Mouse (Mus musculus): ENCODE results near the gene Olfr1377. TPM values are rescaled to one million over a fixed set of nuclear protein-coding genes. Genes with fewer than 3 reads are reported as not detected.

Gene Olfr1377
- polyA plus RNA-seq, 1 experiment from 2014 or later: not detected

Other genes starting within 250 kb of the Olfr1377 start
- gene Zfp354c, start 154.2 kb upstream of the Olfr1377 start, polyA plus RNA-seq (2015; fragmentation: Nextera tagmentation; extraction: Ambion mirVana): 7.7 and 7.9 TPM in 2 replicates
- gene Zfp879, start 140.4 kb upstream of the Olfr1377 start, polyA plus RNA-seq (2015; fragmentation: Nextera tagmentation; extraction: Ambion mirVana): 0.29 and 0.49 TPM in 2 replicates
- 0.17 and 0.36 TPM in 2 replicates for gene Grm6, start 131.3 kb upstream of the Olfr1377 start, polyA plus RNA-seq (2015; fragmentation: Nextera tagmentation; extraction: Ambion mirVana)
- 0.35 and 0.53 TPM in 2 replicates for gene Zfp454, start 94.3 kb upstream of the Olfr1377 start, polyA plus RNA-seq (2015; fragmentation: Nextera tagmentation; extraction: Ambion mirVana)
- gene Zfp2, start 65.8 kb upstream of the Olfr1377 start, polyA plus RNA-seq (2015; fragmentation: Nextera tagmentation; extraction: Ambion mirVana): 3.7 and 4.6 TPM in 2 replicates
- gene Zfp354b, start 50.3 kb upstream of the Olfr1377 start, polyA plus RNA-seq (2015; fragmentation: Nextera tagmentation; extraction: Ambion mirVana): 0.27 and 0.33 TPM in 2 replicates
- not detected in 2 replicates for gene 4933414I15Rik, start 38.2 kb upstream of the Olfr1377 start, polyA plus RNA-seq (2015; fragmentation: Nextera tagmentation; extraction: Ambion mirVana)
- not detected in 2 replicates for gene Prop1, start 28.2 kb upstream of the Olfr1377 start, polyA plus RNA-seq (2015; fragmentation: Nextera tagmentation; extraction: Ambion mirVana)
- not detected in 2 replicates for gene Olfr1378, start 15.4 kb upstream of the Olfr1377 start, polyA plus RNA-seq (2015; fragmentation: Nextera tagmentation; extraction: Ambion mirVana)
- not detected in 2 replicates for gene Olfr51, start 21.6 kb downstream of the Olfr1377 start, polyA plus RNA-seq (2015; fragmentation: Nextera tagmentation; extraction: Ambion mirVana)
- 0.03 TPM in 1 of 2 replicates, not detected in the other for gene Olfr54, start 32.3 kb downstream of the Olfr1377 start, polyA plus RNA-seq (2015; fragmentation: Nextera tagmentation; extraction: Ambion mirVana)
- not detected in 2 replicates for gene Olfr1375, start 66.1 kb downstream of the Olfr1377 start, polyA plus RNA-seq (2015; fragmentation: Nextera tagmentation; extraction: Ambion mirVana)
- gene Zfp354a, start 77.3 kb downstream of the Olfr1377 start, polyA plus RNA-seq (2015; fragmentation: Nextera tagmentation; extraction: Ambion mirVana): 0.74 and 0.75 TPM in 2 replicates
- gene Gm12569, start 238.5 kb downstream of the Olfr1377 start, polyA plus RNA-seq (2015; fragmentation: Nextera tagmentation; extraction: Ambion mirVana): not detected in 2 replicates

All from thymus, postnatal 0 days (tissue).